Mouse (Mus musculus) T-cell, adult 66 days (primary cell): Measurements from ENCODE around the gene Olig1. TPM values are rescaled to one million over a fixed set of nuclear protein-coding genes. Genes with fewer than 3 reads are reported as not detected.

Source experiments
- total RNA-seq, 2 experiments: library from RNA; stranded (reverse); gene quantifications; 3 replicates in 1 of 2; 4 replicates in 1 of 2; pipeline ENCODE4 v1.2.4; 2023

Olig1 gene
- total RNA-seq: not detected

GRCm38 (mm10) chr16:91269468-91270211, at the start of gene Olig1:
TSS of gene Olig1 (plus strand) at chr16:91269772.

GRCm38 (mm10) chr16:91225233-91226037, 44.1 kb upstream of the Olig1 start, which contains the start of gene Olig2:
TSS of gene Olig2 (plus strand) at chr16:91225457.

Other genes with a start within 250 kb of the Olig1 start
- gene Paxbp1, start 225.2 kb upstream of the Olig1 start, total RNA-seq: 100 to 1,000 TPM; 135 to 140 TPM
- 1 to 10 TPM in 1 of 2 experiments, under 1 TPM in 1; 0.30 to 1.4 TPM for gene 4932438H23Rik, start 174.7 kb upstream of the Olig1 start, total RNA-seq
- not detected for gene Olig2, start 44.3 kb upstream of the Olig1 start, total RNA-seq
- gene Ifnar2, start 103.0 kb downstream of the Olig1 start, total RNA-seq: 10 to 100 TPM; 67.1 to 76.7 TPM
- gene Gm21970, start 121.9 kb downstream of the Olig1 start, total RNA-seq: not detected
- gene Il10rb, start 136.4 kb downstream of the Olig1 start, total RNA-seq: 10 to 100 TPM; 67.7 to 71.1 TPM
- gene Ifnar1, start 215.5 kb downstream of the Olig1 start, total RNA-seq: 100 to 1,000 TPM; 133 to 142 TPM